In genomic region chr2:137081001-137081400, GRCm38 (mm10) we compare ENCODE assay signal across 19 mouse cellular contexts. TPM values are rescaled to one million over a fixed set of nuclear protein-coding genes. Genes with fewer than 3 reads are reported as not detected.
DNase-seq lines count a peak whose midpoint lies in the region; ATAC-seq and TF ChIP-seq lines count a peak whose summit lies in the region.
"Had no signal": no experiment of that assay in that cellular context is flagged by ENCODE, and none has a peak within 500 bp of the region (broad histone marks: within the 10 kb centered on the region; RNA-seq: fewer than 3 reads in every experiment).

No protein-coding gene starts in this region.

- no peak for TF ChIP-seq EP300 in stomach, postnatal 0 days (optimal IDR thresholded peaks at IDR 0.05)

- no peak overlapping the region for H3K4me2 ChIP-seq in heart, embryonic 13.5 days
- H3K4me2 ChIP-seq in limb, embryonic 15.5 days, result no peak overlapping the region
- H3K4me2 ChIP-seq in forebrain, embryonic 14.5 days (ENCODE audit: low read length), result no peak overlapping the region
- no peak overlapping the region for H3K4me2 ChIP-seq in stomach, postnatal 0 days (replicated peaks; ENCODE audit: low read depth)
- H3K4me2 ChIP-seq: embryonic facial prominence, embryonic 13.5 days; limb, embryonic 12.5 days; liver, embryonic 12.5 days had no signal

- H3K9ac ChIP-seq in heart, embryonic 13.5 days, result no peak overlapping the region
- H3K9ac ChIP-seq in limb, embryonic 15.5 days, result no peak overlapping the region
- H3K9ac ChIP-seq in forebrain, embryonic 14.5 days (ENCODE audit: low read length), result no peak overlapping the region
- H3K9ac ChIP-seq in stomach, postnatal 0 days (ENCODE audit: low read length), result no peak overlapping the region
- H3K9ac ChIP-seq: embryonic facial prominence, embryonic 13.5 days; limb, embryonic 12.5 days; liver, embryonic 12.5 days had no signal

- H3K36me3 ChIP-seq in heart, embryonic 13.5 days, result peaks cover 36% of the 10 kb centered on the region
- peaks cover 36% of the 10 kb centered on the region for H3K36me3 ChIP-seq in limb, embryonic 15.5 days
- peaks cover 36% of the 10 kb centered on the region for H3K36me3 ChIP-seq in limb, embryonic 10.5 days
- peaks cover 22% of the 10 kb centered on the region; the same call in 1 of the 2 replicates for H3K36me3 ChIP-seq in forebrain, embryonic 14.5 days (ENCODE audit: control insufficient read depth, insufficient read depth, low read length)
- peaks cover 19% of the 10 kb centered on the region for H3K36me3 ChIP-seq in stomach, postnatal 0 days (ENCODE audit: control insufficient read depth, insufficient read depth, low read length)
- H3K36me3 ChIP-seq: liver, embryonic 12.5 days had no signal

- WGBS in heart, embryonic 13.5 days, result 79% methylated on average over 7 of the region's 7 CpGs
- WGBS in limb, embryonic 15.5 days, result 75% methylated on average over 7 of the region's 7 CpGs
- WGBS in limb, embryonic 10.5 days, result 85% methylated on average over 7 of the region's 7 CpGs
- WGBS in forebrain, embryonic 14.5 days, result 78% methylated on average over 7 of the region's 7 CpGs
- 68% methylated on average over 7 of the region's 7 CpGs for WGBS in stomach, postnatal 0 days

- DNase-seq in heart, adult 8-10 months (ENCODE audit: low spot score), result no peak
- DNase-seq in limb, embryonic 10.5 days (ENCODE audit: low spot score), result no peak
- DNase-seq in forebrain, embryonic 14.5 days (ENCODE audit: low spot score), result peak; percentile 10
- no peak for DNase-seq in stomach, postnatal 0 days (ENCODE audit: low spot score)
- no peak for DNase-seq in thymus, postnatal 10 days (ENCODE audit: low spot score in 2 of 2)
- DNase-seq: cerebellum, adult 2 months; cerebellum, postnatal 25 days; gastrocnemius, postnatal 25 days; lung, postnatal 10 days; thymus, postnatal 25 days had no signal

- no peaks in the 10 kb centered on the region for H3K9me3 ChIP-seq in heart, embryonic 13.5 days
- H3K9me3 ChIP-seq in limb, embryonic 15.5 days, result no peaks in the 10 kb centered on the region
- no peaks in the 10 kb centered on the region for H3K9me3 ChIP-seq in limb, embryonic 10.5 days (replicated peaks)
- no peaks in the 10 kb centered on the region for H3K9me3 ChIP-seq in forebrain, embryonic 14.5 days (replicated peaks; ENCODE audit: control insufficient read depth, low read length)
- no peaks in the 10 kb centered on the region for H3K9me3 ChIP-seq in stomach, postnatal 0 days (ENCODE audit: control insufficient read depth, low read length)
- H3K9me3 ChIP-seq: embryonic facial prominence, embryonic 13.5 days; limb, embryonic 12.5 days; liver, embryonic 12.5 days had no signal

- no peak for TF ChIP-seq CTCF in stomach, postnatal 0 days (IDR thresholded peaks at IDR 0.05; ENCODE audit: low read depth)

- H3K27ac ChIP-seq in heart, embryonic 13.5 days (replicated peaks), result 0 out of 2 replicates have a peak overlapping the region, but pooled peaks have one; percentile 29
- 0 out of 2 replicates have a peak overlapping the region, but pooled peaks have one; percentile 51 for H3K27ac ChIP-seq in limb, embryonic 15.5 days
- no peak overlapping the region for H3K27ac ChIP-seq in limb, embryonic 10.5 days
- no peak overlapping the region for H3K27ac ChIP-seq in forebrain, embryonic 14.5 days (ENCODE audit: low read depth, low read length)
- H3K27ac ChIP-seq in stomach, postnatal 0 days (replicated peaks), result peak overlapping the region; percentile 18; the same call in 1 of the 2 replicates
- H3K27ac ChIP-seq: embryonic facial prominence, embryonic 13.5 days; layer of hippocampus, adult 2 months; limb, embryonic 12.5 days; liver, embryonic 12.5 days had no signal

- H3K27me3 ChIP-seq in heart, embryonic 13.5 days (replicated peaks), result no peaks in the 10 kb centered on the region
- no peaks in the 10 kb centered on the region for H3K27me3 ChIP-seq in limb, embryonic 15.5 days
- 0 out of 2 replicates have a peak, but pooled peaks cover 11% of the 10 kb centered on the region for H3K27me3 ChIP-seq in limb, embryonic 10.5 days (ENCODE audit: low read depth, poor library complexity, severe bottlenecking)
- H3K27me3 ChIP-seq in forebrain, embryonic 14.5 days (replicated peaks; ENCODE audit: control insufficient read depth, insufficient read depth, low read length), result no peaks in the 10 kb centered on the region
- H3K27me3 ChIP-seq in stomach, postnatal 0 days (ENCODE audit: control insufficient read depth, insufficient read depth, low read length), result no peaks in the 10 kb centered on the region
- H3K27me3 ChIP-seq: embryonic facial prominence, embryonic 13.5 days; liver, embryonic 12.5 days had no signal

- no peak overlapping the region for H3K4me3 ChIP-seq in heart, embryonic 13.5 days
- H3K4me3 ChIP-seq in limb, embryonic 15.5 days, result no peak overlapping the region
- H3K4me3 ChIP-seq in limb, embryonic 10.5 days, result no peak overlapping the region
- H3K4me3 ChIP-seq in forebrain, embryonic 14.5 days (ENCODE audit: low read depth, low read length), result no peak overlapping the region
- no peak overlapping the region for H3K4me3 ChIP-seq in stomach, postnatal 0 days (ENCODE audit: low read depth, low read length)
- H3K4me3 ChIP-seq: embryonic facial prominence, embryonic 13.5 days; layer of hippocampus, adult 2 months; limb, embryonic 12.5 days; liver, embryonic 12.5 days had no signal

- H3K4me1 ChIP-seq in heart, embryonic 13.5 days, result peaks cover 26% of the 10 kb centered on the region
- peaks cover 17% of the 10 kb centered on the region for H3K4me1 ChIP-seq in limb, embryonic 15.5 days
- H3K4me1 ChIP-seq in limb, embryonic 10.5 days, result peaks cover 31% of the 10 kb centered on the region
- H3K4me1 ChIP-seq in forebrain, embryonic 14.5 days (ENCODE audit: control insufficient read depth, insufficient read depth, low read length), result peaks cover 8% of the 10 kb centered on the region; the same call in 1 of the 2 replicates
- peaks cover 2% of the 10 kb centered on the region; the same call in 1 of the 2 replicates for H3K4me1 ChIP-seq in stomach, postnatal 0 days (replicated peaks; ENCODE audit: control insufficient read depth, insufficient read depth)
- H3K4me1 ChIP-seq: liver, embryonic 12.5 days had no signal

- ATAC-seq in heart, embryonic 13.5 days (ENCODE audit: extremely low read depth, insufficient number of reproducible peaks, low FRiP score, low TSS enrichment), result no peak
- ATAC-seq in limb, embryonic 15.5 days (ENCODE audit: insufficient number of reproducible peaks, low FRiP score, low TSS enrichment, low read depth), result no peak
- peak; percentile 28; the same call in 1 of the 2 replicates for ATAC-seq in forebrain, embryonic 14.5 days
- no peak for ATAC-seq in stomach, postnatal 0 days (ENCODE audit: low FRiP score, low TSS enrichment)
- ATAC-seq: activated CD4-positive, CD25-positive, alpha-beta regulatory T cell, adult 4 months; intestine, postnatal 0 days; liver, embryonic 12.5 days had no signal

RNA-seq across cellular contexts. Expression of gene Jag1, which starts 35.4 kb away (rescaled TPM):
- polyA plus RNA-seq in heart, embryonic 13.5 days (2015; fragmentation: Nextera tagmentation; extraction: Ambion mirVana), result 12.0 and 12.6 TPM in 2 replicates
- 10 to 100 TPM in 1 of 4 experiments, 1 to 10 TPM in 3; 8.4 to 10.0 (median 9.1) TPM for total RNA-seq in heart, adult 8-10 months (2022)
- polyA plus RNA-seq in limb, embryonic 15.5 days (2015; fragmentation: Nextera tagmentation; extraction: Ambion mirVana), result 28.9 and 35.2 TPM in 2 replicates
- 7.6 and 14.7 TPM in 2 replicates for polyA plus RNA-seq in limb, embryonic 10.5 days (2016; fragmentation: Nextera tagmentation; extraction: Ambion mirVana)
- polyA plus RNA-seq in forebrain, embryonic 14.5 days (2014; fragmentation: Nextera tagmentation; extraction: Ambion mirVana), result 6.5 and 8.8 TPM in 2 replicates
- 8.2 and 8.8 TPM in 2 replicates for polyA plus RNA-seq in stomach, postnatal 0 days (2015; fragmentation: Nextera tagmentation; extraction: Ambion mirVana)
- total RNA-seq: MEL had no signal

Comparison
In these comparisons a context has a peak if more than half of its experiments do, and no peak if none do; other contexts are left out.
1. H3K27ac ChIP-seq: peak in heart, embryonic 13.5 days (single experiment), limb, embryonic 15.5 days (single experiment) and stomach, postnatal 0 days (single experiment); none in limb, embryonic 10.5 days (single experiment) and forebrain, embryonic 14.5 days (single experiment).